Mouse (Mus musculus): ENCODE measurements around the gene Focad.

DNA sequence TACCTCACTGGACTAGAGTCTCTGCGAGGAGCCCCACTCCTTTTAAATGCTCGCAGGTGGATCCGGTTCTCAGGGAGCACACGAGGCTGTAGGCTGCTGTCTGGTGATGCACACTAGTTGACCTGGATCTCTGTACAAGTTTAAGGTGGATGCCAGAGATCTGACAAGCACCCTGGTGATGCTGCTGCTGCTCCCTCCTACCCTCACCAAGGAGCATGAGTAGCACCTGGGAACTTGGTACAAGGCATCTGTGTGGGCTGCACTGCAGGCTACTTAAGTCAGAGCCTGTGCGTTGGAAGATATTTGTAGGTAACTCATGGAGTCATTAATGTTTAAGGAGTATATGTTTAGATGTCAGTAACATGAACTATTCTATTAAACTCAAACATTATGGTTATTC is 62.5 kb downstream of the Focad start:
- TF ChIP-seq CTCF (IDR thresholded peaks at IDR 0.05; ENCODE audit: low read depth) (no peak), EP300 (IDR thresholded peaks at IDR 0.05; ENCODE audit: low read depth) (no peak)
